Mouse (Mus musculus): ENCODE results near the gene Egln3. TPM values are rescaled to one million over a fixed set of nuclear protein-coding genes. Genes with fewer than 3 reads are reported as not detected.

Gene Egln3
- polyA plus RNA-seq, 1 experiment from 2014 or later = 0.17 TPM

DNA sequence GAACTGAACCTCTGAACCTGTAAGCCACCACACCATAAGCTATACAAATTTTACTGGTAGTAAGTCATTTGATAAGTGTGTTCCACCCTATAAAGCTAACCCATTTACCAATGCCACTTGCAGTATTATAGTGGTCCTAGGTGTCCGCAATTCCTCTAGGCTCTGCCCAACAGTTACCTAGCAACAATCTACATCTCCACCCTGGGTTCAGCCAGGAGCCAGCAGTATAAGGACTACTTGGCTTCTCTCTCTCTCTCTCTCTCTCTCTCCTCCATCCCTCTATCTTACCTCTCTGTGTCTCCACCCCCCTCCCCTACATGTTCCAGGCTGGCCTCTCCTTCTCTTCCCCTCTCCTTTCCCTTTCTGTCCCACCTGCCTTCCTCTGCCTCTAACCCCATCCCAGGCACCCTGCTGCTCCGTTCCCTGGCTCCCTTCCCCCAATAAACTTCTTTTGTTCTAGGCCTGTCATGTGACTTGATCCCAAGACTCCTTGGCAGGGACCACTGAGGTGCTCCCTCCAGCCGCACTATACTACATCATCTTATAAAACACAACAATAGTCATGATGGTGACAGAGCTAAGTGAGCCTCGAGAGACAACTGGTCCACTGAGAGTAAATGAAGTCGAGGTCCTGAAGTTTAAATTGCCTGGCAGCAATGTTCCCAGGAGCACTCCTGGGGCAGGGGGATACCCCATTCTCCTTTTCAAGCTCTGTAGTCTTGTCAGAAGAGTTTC lies 42.0 kb downstream of the Egln3 start:
- Histone ChIP-seq H3K27ac (no peak overlapping the region), H3K36me3 (ENCODE audit: inconsistent target) (no peaks in the 10 kb centered on the region), H3K4me3 (ENCODE audit: inconsistent target) (no peak overlapping the region), H3K79me2 (ENCODE audit: inconsistent target) (no peaks in the 10 kb centered on the region)
- 73% methylated on average over 5 of the region's 5 CpGs for WGBS (ENCODE audit: missing documents)

DNA sequence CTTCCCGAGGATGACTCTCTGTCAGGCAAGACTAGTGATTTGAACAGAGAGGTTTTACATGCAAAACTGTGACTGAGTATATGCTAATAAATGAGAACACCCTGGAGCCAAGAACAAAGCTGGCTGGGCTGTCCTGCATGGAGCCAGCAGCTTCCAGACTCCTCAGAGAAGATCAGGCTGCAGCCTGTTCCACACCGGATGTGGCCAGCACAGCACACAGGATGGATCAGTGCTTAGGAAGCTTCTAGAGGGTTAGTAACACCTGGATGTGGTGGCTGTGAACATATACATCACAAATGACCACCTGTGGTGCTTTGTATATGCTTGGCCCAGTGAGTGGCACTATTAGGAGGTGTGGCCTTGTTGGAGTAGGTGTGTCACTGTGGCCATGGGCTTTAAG lies 43.4 kb downstream of the Egln3 start:
- Histone ChIP-seq H3K79me2 (ENCODE audit: inconsistent target) (no peaks in the 10 kb centered on the region), H3K27ac (no peak overlapping the region), H3K36me3 (ENCODE audit: inconsistent target) (no peaks in the 10 kb centered on the region), H3K4me3 (ENCODE audit: inconsistent target) (no peak overlapping the region)
- WGBS (ENCODE audit: missing documents) = 80% methylated on average over 2 of the region's 2 CpGs

DNA sequence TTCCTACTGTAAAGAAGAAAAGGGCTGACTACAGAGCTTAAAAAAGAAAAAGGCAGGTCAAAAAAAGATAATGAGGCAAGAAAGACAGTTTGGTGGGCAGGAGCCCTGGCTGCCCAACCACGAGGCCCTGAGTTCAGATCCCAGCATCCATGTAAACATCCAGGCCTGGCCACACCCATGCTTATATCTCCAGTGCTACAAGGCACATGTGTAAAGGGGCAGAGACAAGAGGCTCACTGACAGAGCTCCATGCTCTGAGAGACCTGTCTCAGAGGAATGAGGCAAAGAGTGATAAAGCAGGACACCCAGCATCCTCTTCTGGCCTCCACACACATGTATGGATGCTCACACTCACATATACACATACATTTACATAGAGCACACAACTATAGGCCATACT lies 48.9 kb downstream of the Egln3 start:
- no peak overlapping the region for H3K27ac ChIP-seq
- 86% methylated on average over 1 of the region's 1 CpGs for WGBS (ENCODE audit: missing documents)

DNA sequence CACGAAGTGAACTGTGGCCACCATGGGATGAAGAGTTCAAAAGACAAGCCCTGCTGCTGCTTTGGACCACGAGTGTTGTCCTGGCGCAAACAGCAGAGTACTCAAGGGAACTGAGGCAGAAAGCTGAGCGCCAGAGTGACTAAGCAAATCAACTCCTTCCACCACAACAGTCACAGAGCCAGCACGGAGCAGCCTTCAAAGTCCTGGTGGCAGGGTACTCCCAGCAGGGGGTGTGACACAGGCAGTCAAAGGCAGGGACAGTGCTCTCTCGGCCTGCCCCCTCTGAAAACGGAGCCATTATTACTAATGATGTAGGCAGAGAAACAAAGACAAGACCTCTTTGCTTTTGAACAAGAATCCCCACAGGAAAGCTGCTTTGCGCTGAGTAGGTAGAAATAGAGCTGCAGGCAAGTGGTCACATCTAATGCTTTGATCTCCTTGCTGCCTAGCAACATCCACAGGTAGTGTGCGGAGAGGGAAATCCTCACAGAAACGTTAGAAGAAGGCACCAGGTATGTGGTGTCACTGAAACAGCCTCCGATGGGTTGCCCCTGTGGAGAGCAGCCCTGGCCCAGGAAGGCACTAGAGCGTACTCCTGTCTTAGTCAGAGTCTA lies 56.6 kb downstream of the Egln3 start:
- Histone ChIP-seq H3K36me3 (ENCODE audit: inconsistent target) (no peaks in the 10 kb centered on the region), H3K79me2 (ENCODE audit: inconsistent target) (no peaks in the 10 kb centered on the region), H3K4me3 (ENCODE audit: inconsistent target) (no peak overlapping the region), H3K27ac (no peak overlapping the region)
- WGBS (ENCODE audit: missing documents) = 66% methylated on average over 12 of the region's 12 CpGs

More for the DNA sequence above, 48.9 kb downstream of the Egln3 start:
- Histone ChIP-seq H3K79me2 (ENCODE audit: inconsistent target) (no peaks in the 10 kb centered on the region), H3K4me3 (ENCODE audit: inconsistent target) (no peak overlapping the region), H3K36me3 (ENCODE audit: inconsistent target) (no peaks in the 10 kb centered on the region)

Measured in macrophage (primary cell).